Mouse (Mus musculus) stomach, embryonic 14.5 days (tissue): ENCODE measurements around the gene Unc50. TPM values are rescaled to one million over a fixed set of nuclear protein-coding genes. Genes with fewer than 3 reads are reported as not detected.

Experiments
- ATAC-seq: fragments of 200-750 bp; cut with Nextera tagmentation; 2 replicates; pipeline ENCODE4 v1.8.0; 2017; ENCODE audit warnings: low read depth, moderate TSS enrichment; ENCODE audit not compliant: insufficient number of reproducible peaks, insufficient read depth, low FRiP score
- H3K27ac ChIP-seq: fragments of 300-500 bp; sonication (generic); 2 replicates; pipeline ENCODE4 v1.5.1; 2014; ENCODE audit warnings: mild to moderate bottlenecking, low read length, moderate library complexity, mixed read lengths
- H3K27me3 ChIP-seq: fragments of 300-500 bp; sonication (generic); 2 replicates; pipeline ENCODE4 v1.6.1; 2014; ENCODE audit warnings: low read length, control low read depth, mixed read lengths; ENCODE audit not compliant: control insufficient read depth, insufficient read depth
- H3K36me3 ChIP-seq: fragments of 300-500 bp; sonication (generic); 2 replicates; pipeline ENCODE4 v1.6.1; 2014; ENCODE audit warnings: mild to moderate bottlenecking, control low read depth, low read length, moderate library complexity, mixed read lengths; ENCODE audit not compliant: control insufficient read depth, insufficient read depth
- H3K4me1 ChIP-seq: fragments of 300-500 bp; sonication (generic); 2 replicates; pipeline ENCODE4 v1.6.1; 2014; ENCODE audit warnings: low read length, control low read depth, mixed read lengths; ENCODE audit not compliant: control insufficient read depth, insufficient read depth
- H3K4me2 ChIP-seq: fragments of 300-500 bp; sonication (generic); replicated peaks from 2 replicates; pipeline ENCODE4 v1.6.1; 2014; ENCODE audit warnings: low read depth, low read length, control low read depth
- H3K4me3 ChIP-seq: fragments of 300-500 bp; sonication (generic); 2 replicates; pipeline ENCODE4 v1.5.1; 2014; ENCODE audit warnings: low read depth, low read length, control low read depth
- H3K9ac ChIP-seq: fragments of 300-500 bp; sonication (generic); replicated peaks from 2 replicates; pipeline ENCODE4 v1.6.1; 2014; ENCODE audit warnings: low read depth, mild to moderate bottlenecking, control low read depth, low read length, moderate library complexity, mixed read lengths
- H3K9me3 ChIP-seq: fragments of 300-500 bp; sonication (generic); 2 replicates; pipeline ENCODE4 v1.6.1; 2016; ENCODE audit warnings: low read depth, low read length, control low read depth; ENCODE audit not compliant: control insufficient read depth
- WGBS: fragments of 180-500 bp; shearing (Covaris S2); extraction: QIAGEN DNeasy Blood & Tissue Kit; methylation state at CpG from one replicate; pipeline ENCODE4 v1.1.7; 2014; 5-methylcytosine and 5-hydroxymethylcytosine counted together
- polyA plus RNA-seq: library from polyadenylated mRNA; unstranded; fragments of >200 nt; fragmentation: Nextera tagmentation; extraction: Ambion mirVana; gene quantifications from 2 replicates; pipeline ENCODE4 v1.2.1, GENCODE M21; 2014

The Unc50 gene
- polyA plus RNA-seq, 1 experiment from 2014 or later = 139 TPM

DNA sequence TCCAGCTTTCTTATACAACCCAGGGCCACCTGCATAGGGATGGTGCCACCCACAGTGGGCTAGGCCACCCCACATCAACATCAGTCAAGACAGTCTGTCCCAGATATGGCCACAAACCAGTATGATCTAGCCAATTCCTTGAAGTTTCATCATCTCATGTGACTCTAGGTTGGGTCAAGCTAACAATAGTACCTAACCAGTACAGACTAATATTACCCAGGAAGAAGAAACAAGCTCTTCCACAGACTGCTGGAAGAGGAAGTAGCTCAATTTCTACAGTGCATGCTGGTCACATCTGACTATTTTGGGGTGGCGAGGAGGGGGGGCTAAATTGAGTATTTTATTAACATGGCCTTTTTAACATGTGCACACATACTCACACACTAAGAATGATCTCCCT is 56.5 kb downstream of the Unc50 start:
- Histone ChIP-seq H3K4me2 (no peak overlapping the region), H3K27ac (no peak overlapping the region), H3K9me3 (no peaks in the 10 kb centered on the region), H3K36me3 (no peaks in the 10 kb centered on the region), H3K9ac (no peak overlapping the region), H3K4me1 (no peaks in the 10 kb centered on the region), H3K4me3 (no peak overlapping the region), H3K27me3 (no peaks in the 10 kb centered on the region)
- ATAC-seq = no peak
- WGBS = 81% methylated on average over 1 of the region's 1 CpGs

DNA sequence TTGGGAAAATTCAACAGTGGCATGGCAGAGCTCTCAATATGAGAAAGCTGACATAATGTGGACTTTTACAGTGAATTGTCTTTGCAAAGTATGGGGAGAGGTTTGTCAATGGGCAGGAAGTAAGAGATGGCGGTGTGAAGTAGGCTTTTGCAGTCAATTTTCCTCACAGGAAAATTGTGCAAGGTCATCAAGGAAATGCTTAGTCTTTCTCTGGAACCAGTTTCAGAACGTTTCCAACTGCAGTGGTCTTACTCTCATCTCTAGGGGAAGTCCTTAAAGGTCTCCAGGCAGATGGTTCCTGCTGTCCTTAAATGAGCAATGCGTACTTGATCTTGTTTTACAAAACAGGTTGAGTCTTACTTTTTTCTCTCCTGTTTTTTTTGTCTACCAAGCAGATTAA is 57.1 kb downstream of the Unc50 start:
- ATAC-seq = no peak
- 81% methylated on average over 3 of the region's 3 CpGs for WGBS

GRCm38 (mm10) chr1:37488531-37488930 is 58.6 kb downstream of the Unc50 start:
- Histone ChIP-seq H3K27ac (no peak overlapping the region), H3K36me3 (no peaks in the 10 kb centered on the region), H3K4me3 (no peak overlapping the region), H3K4me1 (no peaks in the 10 kb centered on the region), H3K9me3 (no peaks in the 10 kb centered on the region), H3K27me3 (no peaks in the 10 kb centered on the region), H3K4me2 (no peak overlapping the region), H3K9ac (no peak overlapping the region)
- no peak for ATAC-seq
- WGBS = 85% methylated on average over 12 of the region's 12 CpGs

More for the DNA sequence above, 57.1 kb downstream of the Unc50 start:
- Histone ChIP-seq H3K27ac (no peak overlapping the region), H3K4me2 (no peak overlapping the region), H3K9ac (no peak overlapping the region), H3K9me3 (no peaks in the 10 kb centered on the region), H3K27me3 (no peaks in the 10 kb centered on the region), H3K4me1 (no peaks in the 10 kb centered on the region), H3K4me3 (no peak overlapping the region), H3K36me3 (no peaks in the 10 kb centered on the region)

Other genes starting within 250 kb of the Unc50 start
- gene Cnga3, start 215.7 kb upstream of the Unc50 start, polyA plus RNA-seq = 0.75 and 0.88 TPM in 2 replicates
- 19.5 and 20.8 TPM in 2 replicates for gene Inpp4a, start 130.3 kb upstream of the Unc50 start, polyA plus RNA-seq
- 45.7 and 48.3 TPM in 2 replicates for gene Coa5, start within 50 bp of the Unc50 start, polyA plus RNA-seq
- 16.4 and 18.6 TPM in 2 replicates for gene Mgat4a, start 110.9 kb downstream of the Unc50 start, polyA plus RNA-seq